Mouse (Mus musculus) gastrocnemius, postnatal 4 days (tissue): ENCODE measurements around the gene Agbl4. TPM values are rescaled to one million over a fixed set of nuclear protein-coding genes. Genes with fewer than 3 reads are reported as not detected.

Experiments used
- DNase-seq, 2 experiments: peaks; one replicate each; pipeline ENCODE4 v3.0.0; 2021 to 2022; ENCODE audit warnings: low spot score in 2 of 2, mixed read lengths in 2 of 2
- total RNA-seq, 2 experiments: library from RNA; stranded (reverse); gene quantifications; 2 replicates each; pipeline ENCODE4 v1.2.3; 2021

Agbl4 gene
- total RNA-seq, 2 experiments from 2014 or later, result not detected

DNA sequence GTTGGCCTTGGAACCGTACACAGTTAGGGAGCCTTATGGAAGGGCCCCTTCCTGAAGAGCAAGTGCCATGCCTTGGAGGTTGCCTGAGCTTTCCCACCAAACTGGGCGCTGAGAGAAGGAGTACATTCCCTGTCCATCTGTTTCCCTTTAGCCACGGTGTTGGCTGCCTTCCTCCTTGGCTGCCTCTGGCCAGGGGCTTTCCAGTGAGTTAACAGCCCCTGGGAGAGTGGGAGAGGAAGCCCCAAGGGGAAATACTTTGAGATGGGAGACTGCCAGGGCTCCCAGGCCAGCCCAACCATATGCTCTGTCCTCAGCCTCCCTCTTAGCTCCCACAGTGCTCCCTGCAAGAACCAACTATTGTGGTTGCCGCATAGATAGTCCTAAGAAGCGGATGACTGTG, 1087.7 kb downstream of the Agbl4 start:
- DNase-seq, result peak; percentile 23 to 47

DNA sequence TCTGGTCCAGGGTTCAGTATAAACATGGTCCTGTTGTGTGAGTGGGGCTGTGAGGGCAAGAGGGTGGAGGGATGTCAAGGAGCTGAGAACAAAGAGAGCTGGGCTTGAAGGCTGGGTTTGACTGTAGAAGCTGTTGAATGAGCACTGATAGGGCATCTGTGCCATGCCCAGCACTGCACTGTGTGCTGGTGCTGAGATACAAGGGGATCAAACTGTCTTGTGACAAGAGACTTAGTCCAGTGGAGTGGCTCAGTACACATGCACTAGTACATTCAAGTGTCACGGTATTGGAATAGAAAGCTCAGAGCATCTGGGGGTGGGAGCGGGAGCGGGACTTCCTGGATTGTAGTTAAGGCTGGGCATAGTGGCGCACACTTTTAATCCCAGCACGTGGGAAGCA, 1088.7 kb downstream of the Agbl4 start:
- DNase-seq, result no peak

DNA sequence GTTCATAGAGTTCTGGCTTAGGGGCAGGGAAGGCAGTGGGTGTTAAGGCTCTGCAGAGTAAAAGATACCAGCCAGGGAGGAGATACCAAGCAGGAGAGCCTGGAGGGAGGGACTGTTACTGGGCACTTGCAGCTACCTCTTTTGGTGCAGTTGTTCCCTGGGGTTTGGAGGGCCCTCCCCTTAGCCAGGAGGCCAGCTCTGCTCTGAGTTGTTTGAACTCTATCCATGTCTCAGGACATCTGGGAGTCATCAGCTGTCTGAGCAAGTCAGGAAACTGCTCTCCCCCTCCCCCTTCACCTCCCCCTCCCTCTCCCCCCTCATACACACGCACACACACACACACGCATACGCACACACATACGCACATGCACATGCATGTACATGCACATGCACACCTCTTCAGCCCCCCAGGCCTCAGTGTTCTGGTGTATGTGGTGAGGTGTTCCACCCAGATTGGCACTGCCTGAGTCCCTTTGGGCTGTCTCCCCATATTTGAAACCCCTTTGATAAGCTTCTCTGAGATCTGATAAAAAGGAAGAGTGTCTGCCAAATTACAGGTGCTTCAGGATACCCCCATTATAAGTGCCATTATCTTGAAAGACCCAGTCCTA, 1089.9 kb downstream of the Agbl4 start:
- no peak for DNase-seq

DNA sequence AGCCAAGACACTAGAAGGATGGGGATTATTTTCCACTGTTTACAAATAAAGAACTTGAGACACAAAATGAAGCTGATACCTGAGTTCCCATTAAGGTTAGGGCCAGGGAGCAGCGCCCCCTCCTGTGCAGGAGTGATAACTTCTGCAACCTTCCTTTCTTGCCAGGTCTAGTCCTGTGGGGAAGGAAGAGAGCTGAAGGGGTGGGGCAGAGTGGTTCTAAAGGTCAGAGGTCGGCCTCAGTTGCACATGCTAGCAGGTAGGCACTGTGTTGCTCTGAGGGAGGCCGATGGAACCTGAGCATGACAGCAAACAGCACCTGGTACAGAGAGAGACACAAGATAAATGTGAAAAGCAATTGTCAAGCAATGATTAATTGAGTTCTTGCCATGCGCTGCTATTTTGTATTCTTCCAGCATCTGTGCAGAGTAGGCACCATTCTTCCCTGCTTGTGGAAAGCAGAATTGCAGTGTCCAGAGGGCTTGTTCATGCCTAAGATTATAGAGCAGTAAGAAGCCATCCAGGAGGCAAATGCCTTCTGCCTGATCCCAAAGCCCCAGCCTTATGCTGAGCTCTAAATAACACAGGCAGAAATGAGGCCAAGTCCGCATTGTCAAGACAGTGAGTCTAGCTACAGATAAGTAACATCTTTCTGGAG, 1096.4 kb downstream of the Agbl4 start:
- no peak for DNase-seq

DNA sequence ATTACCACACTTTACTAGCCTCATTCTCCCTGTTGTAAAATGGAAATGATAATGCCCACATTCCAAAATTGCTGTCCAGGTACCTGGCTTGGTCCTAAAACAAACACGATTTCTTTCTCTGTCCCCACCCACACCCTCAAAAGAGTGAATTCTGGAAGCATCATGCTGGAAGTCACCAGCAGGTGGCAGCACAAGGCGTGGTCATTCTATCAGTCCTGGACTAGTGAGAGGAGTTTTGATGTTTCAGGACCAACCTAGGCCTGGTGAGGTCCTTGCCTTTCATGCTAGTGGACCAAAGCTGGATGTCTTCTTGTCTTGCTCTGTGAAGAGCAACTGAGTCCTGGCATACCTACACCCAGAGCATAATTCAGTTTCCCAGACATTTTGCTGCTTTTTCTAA, 1098.5 kb downstream of the Agbl4 start:
- DNase-seq, result peak; percentile 46 to 71

DNA sequence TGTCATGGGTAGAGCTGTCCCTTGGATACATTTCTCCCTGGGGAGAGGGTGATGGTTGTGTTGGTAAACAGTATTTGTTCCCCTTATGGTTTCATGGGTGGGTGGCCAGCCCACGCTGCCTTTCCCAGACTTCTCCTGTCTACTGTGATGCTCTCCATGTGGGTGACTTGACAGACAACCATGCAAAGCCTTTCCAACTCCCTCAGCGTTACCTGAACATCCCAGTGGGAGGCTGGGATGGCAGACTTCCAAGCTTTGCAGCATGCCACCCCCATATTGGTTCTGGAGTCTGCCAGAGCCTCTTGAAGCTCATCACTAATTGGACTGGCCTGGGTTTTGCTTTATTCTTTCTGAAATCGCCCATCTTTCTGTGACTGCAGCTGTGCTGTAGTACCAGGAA, 1101.3 kb downstream of the Agbl4 start:
- no peak for DNase-seq

DNA sequence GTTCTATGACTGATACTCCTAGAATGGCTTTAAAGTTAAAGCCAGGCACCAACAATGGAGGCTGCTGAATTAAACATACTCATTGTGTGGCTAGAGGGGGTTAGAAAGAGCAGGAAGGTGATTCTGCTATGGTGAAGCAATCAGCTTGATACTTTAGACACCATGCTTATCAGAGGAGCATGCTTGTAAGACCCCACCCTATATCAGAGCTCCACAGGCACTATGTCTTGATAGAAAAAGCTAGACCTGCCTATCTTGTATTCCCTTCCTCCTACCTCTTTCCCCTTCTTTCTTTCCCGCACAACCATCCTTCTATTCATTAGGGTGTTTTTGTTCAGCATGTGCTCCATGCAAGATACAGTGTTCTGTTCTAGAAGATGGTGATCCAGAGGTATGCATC, 1104.0 kb downstream of the Agbl4 start:
- DNase-seq, result no peak

DNA sequence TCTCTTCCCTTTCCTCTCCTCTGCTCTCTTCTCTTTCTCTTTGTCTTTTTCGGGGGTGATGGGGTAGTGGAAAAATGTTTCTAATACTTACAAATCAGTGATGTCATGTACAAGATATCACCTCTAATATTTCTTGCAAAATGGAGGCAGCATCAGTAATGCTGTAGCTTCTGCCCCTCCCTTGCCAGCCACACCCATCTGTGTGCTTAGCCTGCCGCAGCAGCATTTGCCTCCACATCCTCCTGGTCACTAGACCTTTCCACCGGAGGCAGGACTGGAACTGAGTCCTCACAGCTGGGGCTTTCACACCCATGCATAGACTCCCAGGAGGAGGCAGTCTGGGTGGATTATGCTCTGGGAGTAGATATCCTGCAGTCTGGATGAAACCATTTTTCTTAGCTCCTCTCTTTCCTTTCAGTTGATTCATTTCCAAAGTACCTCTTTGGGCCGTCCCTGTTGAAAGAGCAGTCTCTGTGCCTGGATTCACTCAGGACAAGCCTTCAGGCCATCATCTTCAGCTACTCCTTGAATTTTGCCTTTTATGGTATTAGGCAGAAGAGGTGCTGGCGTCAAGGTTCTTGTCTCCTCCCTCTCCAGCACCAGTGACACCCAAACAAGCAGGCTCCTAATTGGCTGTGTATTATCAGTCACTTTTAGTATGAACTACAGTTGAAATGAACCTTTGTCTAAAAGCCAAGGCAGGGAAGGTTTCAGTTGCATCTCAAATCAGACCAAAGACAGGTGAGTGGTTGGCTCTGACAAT, 1105.7 kb downstream of the Agbl4 start:
- no peak for DNase-seq

DNA sequence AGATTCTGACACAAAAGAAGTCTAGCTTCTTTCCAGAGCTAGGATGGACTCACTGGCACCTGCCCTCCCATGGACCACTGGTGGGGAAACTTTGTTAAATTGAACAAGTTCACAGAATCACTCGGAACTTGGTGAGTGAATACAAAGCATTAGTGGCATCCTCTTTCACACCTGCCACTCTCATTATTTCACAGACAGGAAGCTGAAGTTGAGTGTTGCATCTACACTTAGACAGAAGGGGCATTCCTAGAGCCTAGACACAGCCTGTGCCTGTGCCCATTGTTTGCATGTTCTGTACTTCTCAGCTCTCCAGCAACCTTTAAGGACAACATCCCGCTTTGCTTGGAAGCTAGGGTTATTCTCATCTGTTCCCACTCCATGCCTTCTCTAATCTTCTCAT, 1107.5 kb downstream of the Agbl4 start:
- DNase-seq, result no peak

DNA sequence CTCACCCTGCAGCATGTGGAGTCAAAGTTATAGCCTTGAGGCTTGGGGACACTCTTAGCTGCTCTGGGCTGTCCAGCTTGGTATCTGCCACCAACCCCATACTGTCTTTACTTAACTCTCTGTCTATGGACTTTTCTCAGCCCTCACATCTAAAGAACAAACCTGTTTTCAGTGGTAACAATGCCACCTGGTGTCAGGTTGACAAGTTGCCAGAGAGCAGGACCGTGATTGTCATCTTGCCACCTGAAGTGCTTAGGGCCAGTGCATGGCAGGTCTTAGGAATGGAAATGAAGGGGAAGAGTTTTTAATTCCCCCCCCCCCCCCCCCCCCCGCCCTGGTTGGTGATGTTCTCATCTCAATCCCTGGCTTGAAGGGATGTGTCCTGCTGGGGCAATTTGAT, 1112.7 kb downstream of the Agbl4 start:
- DNase-seq, result no peak

DNA sequence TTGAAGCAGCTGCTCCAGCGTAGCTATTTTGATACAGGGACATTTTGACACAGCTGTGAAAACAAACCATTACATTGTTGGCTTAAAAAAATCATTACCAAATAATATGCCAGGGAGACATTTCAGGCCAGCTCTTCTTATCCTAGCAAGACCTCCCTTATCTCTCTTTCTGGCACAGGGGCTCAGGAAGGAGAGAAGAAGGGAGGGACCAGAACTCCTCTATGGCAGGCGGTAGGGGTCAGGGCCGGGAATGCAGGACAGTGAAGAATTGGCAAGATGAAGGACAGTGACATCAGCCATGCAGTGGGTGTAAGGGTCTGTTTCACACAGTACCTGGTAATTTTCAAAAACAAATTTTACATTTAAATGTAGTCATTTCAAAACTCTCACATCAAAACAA, 1116.5 kb downstream of the Agbl4 start:
- DNase-seq, result no peak

DNA sequence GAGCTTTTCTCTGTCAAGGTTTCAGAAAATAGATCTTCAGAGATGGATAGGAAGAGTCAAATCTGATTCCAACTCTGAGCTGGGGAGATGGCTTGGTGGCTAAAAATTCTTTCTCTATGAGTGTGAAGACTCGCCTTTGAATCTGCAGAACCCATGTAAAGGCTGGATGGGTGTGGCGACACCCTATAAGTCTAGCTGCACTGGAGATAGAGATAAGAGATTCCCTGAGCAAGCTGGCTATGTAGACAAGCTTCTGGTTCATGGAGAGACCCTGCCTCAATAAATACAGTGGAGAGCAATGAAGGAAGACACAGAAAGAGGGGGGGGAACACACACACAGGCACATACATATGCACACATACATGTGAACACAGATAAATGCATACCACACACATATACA, 1118.7 kb downstream of the Agbl4 start:
- DNase-seq, result no peak

DNA sequence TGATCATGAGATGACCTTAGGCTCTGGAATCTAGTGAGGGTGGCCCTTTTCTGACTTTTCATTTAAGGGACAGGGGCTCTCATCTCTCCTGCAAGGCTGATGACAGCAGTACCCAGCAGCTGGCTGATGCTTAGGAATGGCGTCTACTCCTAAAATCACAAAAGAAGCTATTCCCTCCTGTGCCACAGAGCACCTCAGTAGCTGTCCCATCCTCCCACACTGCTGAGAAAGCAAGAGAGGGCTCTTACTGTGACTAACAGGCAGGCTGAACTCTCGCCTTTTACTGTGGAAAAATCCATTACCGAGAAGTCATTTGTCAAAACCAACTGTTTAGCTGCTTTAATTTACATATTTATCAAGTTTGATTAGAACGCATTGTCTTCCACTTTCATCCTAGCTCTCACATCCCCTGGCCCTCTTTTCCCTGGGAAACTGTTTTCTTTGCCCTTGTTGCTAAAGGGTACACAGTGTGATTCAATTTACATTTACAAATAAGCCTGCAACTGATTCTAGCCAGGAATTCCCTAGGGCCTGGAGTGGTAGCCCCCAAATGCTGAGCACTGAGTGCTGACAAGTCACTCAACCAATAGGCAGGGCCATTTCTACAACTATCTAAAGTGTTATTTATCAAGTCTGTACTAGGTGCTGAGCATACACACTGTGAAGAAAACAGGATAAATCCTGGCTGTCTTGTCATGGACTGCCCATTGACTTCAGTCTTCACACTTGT, 1119.8 kb downstream of the Agbl4 start:
- no peak for DNase-seq

DNA sequence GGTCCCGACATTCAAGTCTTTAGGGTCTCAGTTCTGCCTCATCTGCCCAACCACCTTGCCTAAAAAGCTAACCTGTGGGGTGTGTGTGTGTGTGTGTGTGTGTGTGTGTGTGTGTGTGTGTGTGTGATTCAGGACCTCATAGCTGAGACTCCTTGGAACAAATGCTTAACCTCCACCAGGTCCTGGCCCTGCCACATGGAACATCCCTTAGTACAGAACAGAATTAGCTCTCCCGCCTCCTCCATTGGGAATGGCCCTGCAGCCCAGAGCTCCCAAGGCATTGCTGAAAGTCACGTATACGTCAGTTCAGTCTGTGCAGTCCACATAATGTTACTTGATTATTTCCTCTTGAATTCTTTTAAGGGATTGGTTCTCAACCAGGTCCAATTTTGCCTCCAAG, 1120.7 kb downstream of the Agbl4 start:
- DNase-seq, result no peak

DNA sequence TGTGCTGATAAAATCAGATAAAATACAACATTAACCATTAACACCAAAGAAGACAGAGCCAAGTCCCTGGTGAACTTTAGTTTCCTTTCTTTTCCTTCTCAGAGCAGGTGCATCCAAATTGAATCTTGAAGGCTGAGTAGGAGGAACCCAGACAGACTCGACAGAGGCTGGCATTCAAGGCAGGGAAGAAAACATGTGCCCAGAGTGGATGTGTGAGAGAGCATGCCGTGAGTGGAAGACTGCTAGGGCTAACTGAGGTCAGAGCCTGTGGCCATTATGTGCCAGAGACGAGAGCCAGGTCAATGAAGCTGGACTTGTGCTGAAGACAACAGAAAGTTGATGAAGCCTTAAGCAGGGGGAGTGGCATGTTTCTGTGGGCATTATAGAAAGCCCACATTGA, 1121.8 kb downstream of the Agbl4 start:
- no peak for DNase-seq

DNA sequence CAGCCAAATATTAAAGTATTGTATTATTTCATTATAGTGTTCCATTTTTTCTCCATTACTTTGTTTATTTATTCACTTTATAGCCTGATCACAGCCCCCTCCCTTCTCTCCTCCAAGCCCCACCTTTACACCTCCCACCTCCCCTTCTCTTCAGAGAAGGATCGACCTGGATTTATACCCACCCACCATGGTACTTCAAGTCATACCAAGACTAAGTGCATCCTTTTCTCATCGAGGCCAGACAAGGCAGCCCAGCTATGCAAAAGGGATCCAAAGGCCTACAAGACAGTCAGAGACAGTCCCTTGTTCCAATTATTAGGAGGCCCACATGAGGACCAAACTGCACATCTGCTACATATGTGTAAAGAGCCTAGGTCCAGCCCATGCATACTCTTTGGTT, 1122.5 kb downstream of the Agbl4 start:
- DNase-seq, result no peak

DNA sequence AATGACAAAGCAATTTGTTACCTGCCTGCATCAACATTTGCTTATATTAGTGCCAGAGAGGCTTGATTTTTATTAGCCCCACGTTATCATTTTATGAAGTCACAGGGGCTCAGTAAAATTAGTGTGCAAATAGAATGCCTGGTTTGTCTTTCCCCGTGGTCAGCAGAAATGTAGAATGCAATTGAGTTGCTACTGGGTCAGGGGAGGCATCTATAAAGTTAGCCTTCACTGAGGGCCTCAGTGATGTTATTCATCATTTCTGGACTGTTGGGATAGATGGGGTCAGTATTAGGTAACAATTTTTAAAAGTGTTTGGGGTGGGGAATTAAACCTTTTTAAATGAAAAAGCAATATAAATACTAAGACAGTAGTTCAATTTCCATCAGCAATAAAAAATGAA, 1125.5 kb downstream of the Agbl4 start:
- no peak for DNase-seq

DNA sequence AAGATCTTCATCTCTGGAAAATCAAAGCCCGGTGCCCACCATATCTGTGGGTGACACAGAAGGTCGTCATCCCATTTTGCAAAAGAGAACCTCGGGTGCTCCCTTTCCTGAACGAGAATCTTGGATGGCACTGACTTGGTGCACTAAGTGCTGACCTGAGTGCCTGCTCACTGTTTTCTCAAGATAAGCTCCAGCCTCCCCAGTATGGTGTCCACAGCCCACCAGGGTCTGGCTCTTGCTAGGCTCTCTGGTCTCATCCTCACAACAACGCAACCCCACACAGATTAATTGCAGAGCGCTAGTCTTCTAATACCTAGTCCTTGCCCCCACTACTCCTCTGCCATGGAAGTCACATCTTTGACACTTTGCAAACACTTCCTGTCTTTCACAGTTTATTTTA, 1131.5 kb downstream of the Agbl4 start:
- no peak for DNase-seq

DNA sequence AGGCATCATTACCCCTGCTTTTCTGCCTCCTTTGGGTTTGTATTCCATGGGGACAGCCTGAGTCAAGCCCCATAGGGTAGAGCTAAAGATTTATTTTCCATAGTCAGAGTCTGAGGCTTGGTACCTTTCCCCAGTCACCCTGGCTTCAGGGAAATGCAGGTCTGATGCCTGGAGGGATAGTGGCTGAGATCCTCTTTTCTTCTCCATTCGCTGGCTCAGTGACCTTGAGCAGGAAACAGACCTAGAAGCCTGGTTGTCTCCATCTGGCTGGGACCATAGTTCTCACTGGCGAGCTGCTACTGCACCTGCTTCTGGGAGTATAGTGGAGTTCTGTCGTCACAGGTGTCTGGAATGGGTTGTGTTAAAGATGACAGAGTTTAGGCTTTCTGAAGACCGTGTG, 1132.5 kb downstream of the Agbl4 start:
- DNase-seq, result no peak

DNA sequence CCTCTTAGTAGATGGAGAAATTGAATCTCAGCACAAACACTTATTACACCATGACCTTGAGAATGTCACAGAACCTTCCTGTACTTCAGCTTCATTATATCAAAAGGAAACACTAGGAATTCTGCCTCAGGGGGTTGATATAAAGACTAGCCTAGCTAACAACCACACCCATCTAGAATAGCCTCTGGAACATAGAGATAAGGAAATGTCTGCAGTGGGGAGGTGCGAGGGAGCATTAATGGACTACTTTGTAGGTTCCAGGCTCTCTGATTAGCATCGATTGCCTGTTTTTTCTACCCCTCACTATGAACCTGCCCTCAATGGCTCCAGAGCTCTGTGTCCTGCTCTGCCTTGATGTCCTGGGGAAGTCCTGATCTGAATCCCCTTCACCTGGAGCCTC, 1133.1 kb downstream of the Agbl4 start:
- no peak for DNase-seq

DNA sequence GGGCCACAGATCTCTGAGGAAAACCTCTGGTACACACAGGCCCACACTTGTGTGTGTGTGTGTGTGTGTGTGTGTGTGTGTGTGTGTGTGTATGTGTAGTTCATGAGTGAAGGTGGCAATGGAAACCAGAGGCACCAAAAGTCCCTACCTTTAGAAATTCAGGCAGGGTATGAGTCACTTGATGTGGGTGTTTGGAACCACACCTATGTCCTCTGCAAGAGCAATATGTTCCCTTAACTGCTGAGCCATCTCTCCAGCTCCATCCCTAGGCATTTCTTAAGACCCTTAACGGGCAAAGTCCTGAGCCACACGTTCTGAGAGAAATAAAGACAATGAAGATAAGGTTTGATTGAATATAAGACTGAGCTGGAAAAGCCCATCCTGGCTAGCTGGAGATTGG, 1147.2 kb downstream of the Agbl4 start:
- DNase-seq, result no peak

DNA sequence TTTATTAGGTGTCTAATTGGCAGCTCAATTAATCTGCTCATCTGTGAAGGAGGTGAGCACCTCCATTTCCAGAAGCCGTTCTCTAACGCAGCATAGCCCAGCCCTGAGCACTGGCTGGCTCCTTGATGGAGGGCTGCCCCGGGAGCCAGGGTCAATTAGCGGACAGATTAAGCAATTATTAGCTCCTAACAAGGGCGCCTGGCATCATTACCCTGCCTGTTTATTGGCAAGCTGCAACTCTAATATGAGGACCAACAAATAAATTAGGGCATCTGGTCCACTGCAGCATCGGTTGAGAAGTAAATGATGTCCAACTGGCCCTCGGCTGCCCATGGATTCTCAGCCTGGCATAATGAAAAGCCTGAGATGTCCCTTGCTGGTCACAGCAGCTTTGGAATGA, 1148.5 kb downstream of the Agbl4 start:
- DNase-seq, result no peak
